Mouse (Mus musculus) forebrain, embryonic 12.5 days (tissue): ENCODE measurements around the gene Emc9. TPM values are rescaled to one million over a fixed set of nuclear protein-coding genes. Genes with fewer than 3 reads are reported as not detected.

Experiments used
- ATAC-seq: fragments of 200-750 bp; cut with Nextera tagmentation; 2 replicates; pipeline ENCODE4 v1.8.0; 2017; ENCODE audit warnings: moderate TSS enrichment; ENCODE audit not compliant: low FRiP score
- H3K27ac ChIP-seq: fragments of 300-500 bp; sonication (generic); 2 replicates; pipeline ENCODE4 v1.5.1; 2016; ENCODE audit warnings: mild to moderate bottlenecking
- H3K27me3 ChIP-seq: fragments of 300-500 bp; sonication (generic); 2 replicates; pipeline ENCODE4 v1.6.1; 2016; ENCODE audit warnings: mild to moderate bottlenecking
- H3K36me3 ChIP-seq: fragments of 300-500 bp; sonication (generic); replicated peaks from 2 replicates; pipeline ENCODE4 v1.6.1; 2016; ENCODE audit warnings: mild to moderate bottlenecking
- H3K4me1 ChIP-seq: fragments of 300-500 bp; sonication (generic); 2 replicates; pipeline ENCODE4 v1.6.1; 2016
- H3K4me2 ChIP-seq: fragments of 300-500 bp; sonication (generic); 2 replicates; pipeline ENCODE4 v1.6.1; 2016; ENCODE audit warnings: mild to moderate bottlenecking, moderate library complexity
- H3K4me3 ChIP-seq: fragments of 300-500 bp; sonication (generic); replicated peaks from 2 replicates; pipeline ENCODE4 v1.5.1; 2016; ENCODE audit warnings: mild to moderate bottlenecking
- H3K9ac ChIP-seq: fragments of 300-500 bp; sonication (generic); 2 replicates; pipeline ENCODE4 v1.6.1; 2016; ENCODE audit warnings: mild to moderate bottlenecking
- H3K9me3 ChIP-seq: fragments of 300-500 bp; sonication (generic); 2 replicates; pipeline ENCODE4 v1.6.1; 2016
- WGBS: fragments of 180-500 bp; shearing (Covaris S2); methylation state at CpG from one replicate; pipeline ENCODE4 v1.1.7; 2016; 5-methylcytosine and 5-hydroxymethylcytosine counted together
- polyA plus RNA-seq: library from polyadenylated mRNA; unstranded; fragments of >200 nt; fragmentation: Nextera tagmentation; extraction: Ambion mirVana; gene quantifications from 2 replicates; pipeline ENCODE4 v1.2.1, GENCODE M21; 2016

The Emc9 gene
- polyA plus RNA-seq, 1 experiment from 2014 or later = 6.0 TPM

DNA sequence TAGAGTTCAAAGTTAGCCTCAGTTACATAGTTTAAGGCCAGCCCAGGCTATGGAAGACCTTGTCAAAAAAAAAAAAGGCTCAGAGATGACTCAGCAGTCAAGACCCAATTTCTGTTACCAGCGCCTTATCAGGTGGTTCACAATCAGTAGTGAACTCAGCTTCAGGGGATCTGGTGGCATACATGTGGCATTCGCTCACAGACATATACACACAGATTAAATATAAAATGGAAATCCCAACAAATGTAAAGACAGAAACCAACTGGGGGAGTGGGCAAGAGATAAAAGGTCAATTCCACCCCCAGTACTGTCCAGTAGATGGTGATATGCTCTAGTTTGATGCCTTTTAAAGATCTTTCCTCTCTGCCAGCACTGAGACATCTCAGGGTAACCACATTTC is 1.0 kb upstream of the Emc9 start:
- H3K27me3 ChIP-seq = peaks cover 9% of the 10 kb centered on the region; the same call in 1 of the 2 replicates
- H3K4me1 ChIP-seq = peaks cover 19% of the 10 kb centered on the region
- no peak overlapping the region for H3K27ac ChIP-seq
- no peak overlapping the region for H3K9ac ChIP-seq
- no peak overlapping the region for H3K4me2 ChIP-seq
- H3K36me3 ChIP-seq = peaks cover 13% of the 10 kb centered on the region
- no peak for ATAC-seq
- H3K9me3 ChIP-seq = no peaks in the 10 kb centered on the region
- no peak overlapping the region for H3K4me3 ChIP-seq
- 94% methylated on average over 2 of the region's 2 CpGs for WGBS

- WGBS = 68% methylated on average over 6 of the region's 6 CpGs
- Histone ChIP-seq H3K9ac (no peak overlapping the region), H3K4me1 (peaks cover 19% of the 10 kb centered on the region), H3K4me3 (no peak overlapping the region), H3K27ac (no peak overlapping the region), H3K27me3 (peaks cover 9% of the 10 kb centered on the region; the same call in 1 of the 2 replicates), H3K4me2 (peak overlapping the region; percentile 68; the same call in 1 of the 2 replicates), H3K9me3 (no peaks in the 10 kb centered on the region), H3K36me3 (peaks cover 18% of the 10 kb centered on the region)
- ATAC-seq = no peak
Observed at GRCm38 (mm10) chr14:55585566-55585960, 461 bp upstream of the Emc9 start.

DNA sequence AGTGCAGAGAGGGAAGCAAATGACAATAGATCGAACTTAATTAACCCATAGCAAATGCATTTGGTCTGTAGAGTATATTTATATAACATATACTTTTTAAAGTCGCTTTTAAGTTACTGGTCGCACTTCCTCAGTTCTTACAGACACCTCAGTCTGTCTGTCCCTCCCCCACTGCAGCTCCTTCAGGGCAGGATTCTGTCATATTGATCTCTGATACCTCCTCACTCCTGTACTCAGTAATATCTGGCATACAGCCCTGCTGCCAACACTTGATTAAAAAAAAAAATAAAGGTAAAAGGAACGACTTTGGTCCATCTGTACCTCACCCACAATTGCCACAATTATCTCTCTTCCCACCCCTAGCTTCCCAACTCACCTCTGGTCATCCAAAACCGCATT is 800 bp downstream of the Emc9 start:
- ATAC-seq = no peak

DNA sequence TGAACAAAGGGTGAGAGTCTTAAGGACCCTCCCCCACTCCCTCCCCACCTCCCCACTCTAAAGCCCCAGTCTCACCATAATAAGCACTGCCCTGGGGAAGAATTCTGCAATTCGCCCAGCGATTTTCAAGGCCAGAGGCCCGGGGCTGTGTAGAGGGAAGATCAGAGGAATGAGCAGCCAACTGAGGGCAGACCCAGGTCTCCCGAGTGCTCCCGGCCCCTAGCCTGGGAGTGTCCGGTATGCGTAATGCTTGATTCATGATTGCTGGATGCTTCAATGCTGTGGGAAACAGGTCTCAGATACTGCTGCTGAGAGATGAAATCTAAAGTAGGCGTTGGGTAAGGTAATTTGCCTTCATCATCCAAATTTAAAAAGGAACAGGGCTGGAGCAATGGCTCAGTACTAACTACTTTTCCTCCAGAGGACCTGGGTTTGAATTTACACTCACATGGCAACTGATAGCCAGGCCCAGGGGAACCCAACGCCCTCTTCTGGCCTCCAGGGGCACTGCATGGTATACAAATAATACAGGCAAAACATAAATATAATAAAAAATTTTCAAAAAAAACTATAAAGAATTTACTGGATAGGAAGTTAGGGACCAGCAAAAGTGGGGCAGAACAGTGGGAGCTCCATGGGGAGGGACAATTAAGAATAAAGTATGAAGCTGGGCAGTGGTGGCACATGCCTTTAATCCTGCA is 3.0 kb downstream of the Emc9 start:
- peaks cover 9% of the 10 kb centered on the region; the same call in 1 of the 2 replicates for H3K27me3 ChIP-seq
- H3K4me1 ChIP-seq = peaks cover 22% of the 10 kb centered on the region
- WGBS = 84% methylated on average over 9 of the region's 9 CpGs
- H3K4me3 ChIP-seq = no peak overlapping the region
- peaks cover 18% of the 10 kb centered on the region for H3K36me3 ChIP-seq
- ATAC-seq = no peak
- H3K9me3 ChIP-seq = no peaks in the 10 kb centered on the region
- H3K27ac ChIP-seq = no peak overlapping the region
- no peak overlapping the region for H3K4me2 ChIP-seq
- no peak overlapping the region for H3K9ac ChIP-seq

More for the DNA sequence above, 800 bp downstream of the Emc9 start:
- Histone ChIP-seq H3K9me3 (no peaks in the 10 kb centered on the region), H3K36me3 (peaks cover 24% of the 10 kb centered on the region), H3K9ac (peak overlapping the region; percentile 58), H3K4me3 (peak overlapping the region; percentile 41), H3K4me2 (peak overlapping the region; percentile 68), H3K27me3 (peaks cover 9% of the 10 kb centered on the region; the same call in 1 of the 2 replicates), H3K27ac (no peak overlapping the region), H3K4me1 (peaks cover 11% of the 10 kb centered on the region)
- 41% methylated on average over 5 of the region's 5 CpGs for WGBS

- no peak for ATAC-seq
- H3K36me3 ChIP-seq = peaks cover 18% of the 10 kb centered on the region
- peaks cover 22% of the 10 kb centered on the region for H3K4me1 ChIP-seq
- WGBS = 93% methylated on average over 16 of the region's 16 CpGs
- no peak overlapping the region for H3K9ac ChIP-seq
- no peak overlapping the region for H3K4me3 ChIP-seq
- no peak overlapping the region for H3K4me2 ChIP-seq
- no peaks in the 10 kb centered on the region for H3K9me3 ChIP-seq
- no peak overlapping the region for H3K27ac ChIP-seq
- peaks cover 9% of the 10 kb centered on the region; the same call in 1 of the 2 replicates for H3K27me3 ChIP-seq
Observed at GRCm38 (mm10) chr14:55580731-55581130, 4.4 kb downstream of the Emc9 start.

DNA sequence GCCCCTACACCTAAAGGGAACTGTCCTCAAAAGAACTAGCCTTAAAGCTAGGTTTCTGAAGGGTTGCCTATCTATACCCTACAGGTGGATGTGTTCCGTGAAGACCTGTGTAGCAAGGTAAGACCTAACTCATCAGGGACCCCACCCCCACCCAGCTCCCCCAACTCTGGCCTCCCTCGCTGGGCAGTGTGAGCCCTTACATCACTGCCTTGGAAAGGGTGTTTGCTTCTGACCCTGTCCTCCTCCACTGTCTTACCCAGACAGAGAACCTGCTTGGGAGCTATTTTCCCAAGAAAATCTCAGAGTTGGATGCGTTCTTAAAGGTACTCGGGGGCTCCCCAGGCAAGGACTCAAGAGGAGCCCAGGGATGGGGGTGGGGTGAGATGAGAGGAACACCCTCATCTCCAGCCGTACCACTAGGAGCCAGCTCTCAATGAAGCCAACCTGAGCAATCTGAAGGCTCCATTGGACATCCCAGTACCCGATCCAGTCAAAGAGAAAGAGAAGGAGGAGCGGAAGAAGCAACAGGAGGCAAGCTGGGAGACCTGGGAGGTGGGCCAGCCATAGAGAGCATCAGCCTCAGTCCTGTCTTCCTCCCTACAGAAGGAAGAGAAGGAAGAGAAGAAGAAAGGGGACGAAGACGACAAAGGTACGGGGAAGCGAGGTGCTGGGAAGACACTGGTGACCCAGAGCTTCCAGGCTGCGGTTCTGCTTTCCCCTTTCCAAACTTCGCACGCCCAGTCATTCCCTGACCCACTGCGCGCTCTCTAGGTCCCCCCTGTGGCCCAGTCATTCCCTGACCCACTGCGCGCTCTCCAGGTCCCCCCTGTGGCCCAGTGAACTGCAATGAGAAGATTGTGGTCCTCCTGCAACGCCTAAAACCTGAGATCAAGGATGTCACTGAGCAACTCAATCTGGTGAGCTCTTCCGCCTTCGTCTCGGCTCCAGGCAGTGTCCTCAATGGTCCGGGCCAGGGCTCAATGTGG is 5.3 kb downstream of the Emc9 start:
- no peak overlapping the region for H3K27ac ChIP-seq
- H3K36me3 ChIP-seq = peaks cover 18% of the 10 kb centered on the region
- H3K9me3 ChIP-seq = no peaks in the 10 kb centered on the region
- H3K4me1 ChIP-seq = peaks cover 15% of the 10 kb centered on the region
- no peak for ATAC-seq
- H3K4me2 ChIP-seq = no peak overlapping the region
- H3K4me3 ChIP-seq = no peak overlapping the region
- no peak overlapping the region for H3K9ac ChIP-seq
- whole genome bisulfite sequencing = 83% methylated on average over 23 of the region's 23 CpGs
- H3K27me3 ChIP-seq = peaks cover 9% of the 10 kb centered on the region; the same call in 1 of the 2 replicates

- peaks cover 12% of the 10 kb centered on the region for H3K4me1 ChIP-seq
- ATAC-seq = peak; percentile 63
- H3K9me3 ChIP-seq = no peaks in the 10 kb centered on the region
- 31% methylated on average over 6 of the region's 6 CpGs for WGBS
- H3K27ac ChIP-seq = peak overlapping the region; percentile 80
- H3K4me3 ChIP-seq = peak overlapping the region; percentile 67
- H3K27me3 ChIP-seq = no peaks in the 10 kb centered on the region; the same call in 1 of the 2 replicates
- peak overlapping the region; percentile 88 for H3K4me2 ChIP-seq
- H3K9ac ChIP-seq = peak overlapping the region; percentile 86
- peaks cover 18% of the 10 kb centered on the region for H3K36me3 ChIP-seq
Observed at GRCm38 (mm10) chr14:55578668-55579269, 6.3 kb downstream of the Emc9 start.

GRCm38 (mm10) chr14:55577871-55578667 is 7.0 kb downstream of the Emc9 start, which contains the start of gene Psme1:
TSS of gene Psme1 (plus strand) at chr14:55578123.
- Histone ChIP-seq H3K4me1 (peaks cover 12% of the 10 kb centered on the region), H3K36me3 (peaks cover 18% of the 10 kb centered on the region), H3K9me3 (no peaks in the 10 kb centered on the region), H3K4me3 (peak within 1 kb of the TSS; percentile 67), H3K4me2 (peak within 1 kb of the TSS; percentile 88), H3K27me3 (no peaks in the 10 kb centered on the region), H3K27ac (peak within 1 kb of the TSS; percentile 80), H3K9ac (peak within 1 kb of the TSS; percentile 86)
- ATAC-seq = peak; percentile 94
- WGBS = 3% methylated on average over 32 of the region's 32 CpGs

GRCm38 (mm10) chr14:55576376-55576775 is 8.7 kb downstream of the Emc9 start:
- 86% methylated on average over 16 of the region's 16 CpGs for WGBS

GRCm38 (mm10) chr14:55575711-55576110 is 9.4 kb downstream of the Emc9 start:
- H3K9me3 ChIP-seq = no peaks in the 10 kb centered on the region
- H3K27ac ChIP-seq = no peak overlapping the region
- no peaks in the 10 kb centered on the region for H3K27me3 ChIP-seq
- 82% methylated on average over 13 of the region's 13 CpGs for WGBS
- ATAC-seq = no peak
- no peak overlapping the region for H3K4me2 ChIP-seq
- H3K4me1 ChIP-seq = peaks cover 12% of the 10 kb centered on the region
- peaks cover 8% of the 10 kb centered on the region for H3K36me3 ChIP-seq
- H3K4me3 ChIP-seq = no peak overlapping the region
- H3K9ac ChIP-seq = no peak overlapping the region

More at GRCm38 (mm10) chr14:55576376-55576775, 8.7 kb downstream of the Emc9 start:
- Histone ChIP-seq H3K9ac (no peak overlapping the region), H3K4me1 (peaks cover 12% of the 10 kb centered on the region), H3K36me3 (peaks cover 13% of the 10 kb centered on the region), H3K27me3 (no peaks in the 10 kb centered on the region), H3K27ac (no peak overlapping the region), H3K9me3 (no peaks in the 10 kb centered on the region), H3K4me2 (no peak overlapping the region), H3K4me3 (no peak overlapping the region)
- ATAC-seq = no peak

DNA sequence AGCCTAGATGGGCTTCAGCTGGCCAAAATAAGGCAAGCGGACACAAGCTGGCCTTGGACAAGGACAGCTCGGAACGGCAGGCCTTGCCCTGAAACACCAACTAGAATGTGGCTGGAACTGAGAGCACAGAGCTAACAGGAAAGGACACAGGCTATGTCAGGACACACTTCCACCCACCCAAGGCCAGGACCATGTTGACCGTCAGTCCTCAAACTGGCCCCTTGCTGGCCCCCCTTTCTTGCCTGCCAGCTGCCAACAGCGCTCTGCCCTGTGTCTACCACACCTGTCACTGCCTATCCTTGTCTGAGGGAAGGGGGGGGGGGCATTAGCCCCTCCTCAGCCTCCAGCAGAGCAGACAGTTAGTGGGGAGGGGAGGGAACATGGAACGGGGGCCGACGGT is 9.8 kb downstream of the Emc9 start, which contains the start of gene Fitm1:
TSS of gene Fitm1 (plus strand) at position 316 of the 400 bp plus-strand sequence.
- H3K27me3 ChIP-seq = no peaks in the 10 kb centered on the region
- H3K4me2 ChIP-seq = no peak within 1 kb of the TSS
- H3K4me3 ChIP-seq = no peak within 1 kb of the TSS
- peaks cover 12% of the 10 kb centered on the region for H3K4me1 ChIP-seq
- 78% methylated on average over 7 of the region's 8 CpGs for WGBS
- H3K36me3 ChIP-seq = peaks cover 4% of the 10 kb centered on the region
- no peak within 1 kb of the TSS for H3K9ac ChIP-seq
- ATAC-seq = no peak
- H3K9me3 ChIP-seq = no peaks in the 10 kb centered on the region
- H3K27ac ChIP-seq = no peak within 1 kb of the TSS
